Mouse (Mus musculus): ENCODE measurements around the gene Tigd3. TPM values are rescaled to one million over a fixed set of nuclear protein-coding genes. Genes with fewer than 3 reads are reported as not detected.
"Not testable (repeated sequence)": the region's sequence is repeated elsewhere in the genome, so short reads cannot be mapped to it uniquely, and the experiment has no call there.

Tigd3 gene
- total RNA-seq, 2 experiments from 2014 or later, result 6.5 to 8.1 TPM

DNA sequence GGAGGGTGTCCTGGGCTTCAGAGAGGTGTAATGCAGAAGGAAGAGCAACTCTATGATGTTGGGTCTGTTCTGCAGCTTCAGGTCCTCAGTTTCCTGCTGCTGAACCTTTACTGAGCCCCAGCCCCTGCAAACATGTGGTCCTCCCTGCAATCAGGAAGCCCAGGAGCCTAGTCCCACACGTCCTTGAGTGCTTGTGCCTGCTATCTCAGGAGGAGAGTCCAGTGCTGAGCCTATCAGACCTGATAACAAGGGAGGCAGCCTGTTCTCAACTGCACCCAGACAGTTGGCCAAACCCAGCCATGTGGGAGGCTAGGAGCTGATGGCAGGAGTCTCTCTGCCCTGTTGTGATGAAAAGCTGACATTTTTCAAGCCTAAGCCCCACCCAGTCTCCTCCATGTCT is 10.0 kb downstream of the Tigd3 start:
- intact Hi-C loops (cut with DNase I), result no loop called here
- DNase-seq (ENCODE audit: extremely low spot score in 1 of 2, low spot score in 2 of 2), result no peak

DNA sequence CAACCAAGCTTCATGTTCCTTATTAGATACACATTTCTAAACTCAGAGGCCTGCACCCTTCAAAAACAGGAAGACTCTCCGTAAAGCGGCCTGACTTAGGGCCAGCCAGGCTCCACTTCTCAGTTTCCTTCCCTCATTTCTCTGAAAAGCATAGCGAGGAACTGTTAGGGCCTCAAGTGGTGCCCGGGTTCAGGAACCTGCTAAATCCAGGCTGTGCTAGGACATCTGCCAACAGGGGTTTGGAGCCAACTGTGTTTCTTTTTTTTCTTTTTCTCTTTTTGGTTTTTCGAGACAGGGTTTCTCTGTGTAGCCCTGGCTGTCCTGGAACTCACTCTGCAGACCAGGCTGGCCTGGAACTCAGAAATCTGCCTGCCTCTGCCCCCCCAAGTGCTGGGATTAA is 11.9 kb downstream of the Tigd3 start:
- DNase-seq (ENCODE audit: extremely low spot score in 1 of 2, low spot score in 2 of 2); intact Hi-C loops (cut with DNase I): not testable (repeated sequence)

DNA sequence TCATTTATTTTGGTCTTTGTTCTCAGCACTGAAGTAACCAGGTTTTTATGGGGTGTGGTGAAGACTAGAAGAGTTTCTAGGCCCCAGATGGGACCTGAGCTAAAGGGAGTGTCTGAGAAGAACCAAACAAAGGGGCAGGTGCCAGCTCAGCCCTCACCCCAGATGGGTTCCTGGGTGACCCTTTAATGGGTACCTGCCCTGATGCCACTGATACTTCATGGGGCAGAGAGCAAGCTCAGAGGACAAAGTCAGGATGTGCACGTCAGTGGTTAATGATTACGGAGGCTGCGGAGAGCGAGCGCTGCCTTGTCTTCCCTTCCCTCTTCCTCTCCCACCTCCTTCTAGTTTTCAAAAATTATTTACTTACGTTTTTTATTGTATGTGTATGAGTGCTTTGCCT is 12.8 kb downstream of the Tigd3 start:
- no peak for DNase-seq (ENCODE audit: extremely low spot score in 1 of 2, low spot score in 2 of 2)
- intact Hi-C loops (cut with DNase I), result no loop called here

DNA sequence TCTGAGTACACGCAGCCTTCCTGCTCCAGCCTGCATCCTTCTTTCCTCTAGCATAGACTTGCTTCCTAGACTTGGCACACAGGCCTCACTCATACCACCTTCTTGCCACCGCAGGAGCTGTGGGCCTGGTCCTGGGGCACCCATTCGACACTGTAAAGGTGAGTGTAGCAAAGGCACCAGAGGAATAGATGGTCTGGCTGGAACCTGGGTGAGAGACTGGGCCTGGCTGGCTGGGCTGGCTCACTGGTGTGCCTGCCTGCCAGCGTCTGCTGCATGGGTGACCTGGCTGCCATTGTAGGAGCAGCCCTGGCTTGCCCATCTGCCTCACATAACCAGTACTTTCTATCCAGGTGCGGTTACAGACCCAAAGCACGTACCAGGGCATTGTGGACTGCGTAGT is 14.2 kb downstream of the Tigd3 start:
- no peak for DNase-seq (ENCODE audit: extremely low spot score in 1 of 2, low spot score in 2 of 2)
- intact Hi-C loops (cut with DNase I), result loop anchor here (2.0 kb wide), 1 partner anchor 93 kb away; no protein-coding TSS in a partner anchor

DNA sequence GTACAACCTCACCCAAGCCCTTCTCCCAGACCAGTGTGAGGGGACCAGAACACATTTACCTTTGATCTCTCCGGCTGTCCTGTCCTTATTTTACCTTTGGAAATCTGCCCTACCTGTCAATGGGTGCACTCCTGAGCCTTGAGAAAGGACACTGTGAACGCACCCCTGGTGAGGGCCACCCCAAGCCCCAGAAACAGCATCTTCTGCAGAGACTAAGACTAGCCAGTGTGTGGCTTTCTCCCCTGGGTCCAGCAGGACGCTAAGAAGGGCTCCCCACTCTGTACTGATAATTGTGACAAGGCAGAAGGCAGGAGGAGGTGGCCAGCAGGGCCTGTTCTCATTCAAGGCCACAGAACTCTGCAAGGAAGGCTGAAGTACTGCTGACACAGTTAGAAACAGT is 15.0 kb downstream of the Tigd3 start:
- intact Hi-C loops (cut with DNase I), result loop anchor here (2.0 kb wide), 1 partner anchor 92 kb away; no protein-coding TSS in a partner anchor
- DNase-seq (ENCODE audit: extremely low spot score in 1 of 2, low spot score in 2 of 2), result no peak

DNA sequence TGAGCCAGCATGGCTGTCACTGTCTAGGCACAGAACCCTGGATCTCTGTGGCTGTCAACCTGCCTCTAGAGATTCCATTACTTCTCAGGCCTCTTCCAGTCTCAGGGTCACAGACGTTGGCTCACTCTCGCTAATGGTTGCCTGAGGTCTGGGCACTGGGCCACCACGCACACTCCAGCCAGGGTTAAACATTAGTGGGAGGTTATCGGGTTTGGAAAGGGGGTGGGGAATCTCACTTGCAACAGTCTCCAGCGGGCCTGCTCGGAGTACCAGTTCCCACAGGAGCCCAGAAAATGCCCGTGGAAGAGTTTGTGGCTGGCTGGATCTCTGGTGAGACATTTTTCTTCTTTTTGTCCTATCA is 15.6 kb downstream of the Tigd3 start:
- intact Hi-C loops (cut with DNase I), result loop anchor here (2.0 kb wide), 1 partner anchor 92 kb away; no protein-coding TSS in a partner anchor
- no peak for DNase-seq (ENCODE audit: extremely low spot score in 1 of 2, low spot score in 2 of 2)

DNA sequence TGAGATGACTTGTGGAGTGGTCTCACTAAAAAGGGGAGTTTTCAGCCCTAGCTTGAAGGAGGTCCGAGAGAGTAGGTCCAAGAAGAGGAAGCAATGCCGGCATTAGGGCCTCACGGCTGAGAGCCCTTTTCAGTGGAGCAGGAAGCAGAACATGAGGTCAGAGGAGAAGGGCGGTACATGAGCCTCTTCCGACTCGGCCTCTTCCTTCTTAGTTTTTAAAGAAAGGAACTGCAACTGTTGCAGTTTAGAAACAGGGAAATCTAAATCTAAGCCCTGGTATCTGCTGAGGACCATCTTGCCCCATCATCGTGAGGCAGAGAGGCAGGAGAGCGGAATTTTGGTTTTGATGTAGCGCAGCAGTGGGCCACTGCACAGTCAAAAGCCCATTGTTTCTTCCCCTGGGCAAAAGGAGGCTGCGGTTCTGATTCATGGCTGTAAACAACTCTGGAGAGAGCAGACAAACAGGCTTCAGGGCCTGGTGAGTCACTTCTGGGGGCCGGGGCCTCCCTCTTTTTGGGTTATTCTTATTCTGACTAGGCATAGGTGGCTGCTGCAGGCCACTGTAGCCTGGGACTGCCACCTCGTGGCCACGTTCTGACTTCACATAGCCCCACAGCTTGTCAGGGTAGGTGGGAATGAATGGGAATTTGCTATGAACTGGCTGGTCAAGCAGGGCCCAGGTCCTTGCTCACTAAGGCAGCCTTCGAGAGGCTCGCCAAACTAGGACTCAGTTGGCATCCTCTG is 16.2 kb downstream of the Tigd3 start, which contains the start of gene Slc25a45:
Slc25a45 (plus strand) TSS at position 191 of the 744 bp plus-strand sequence.
- DNase-seq (ENCODE audit: extremely low spot score in 1 of 2, low spot score in 2 of 2), result peak; percentile 64 to 85
- intact Hi-C loops (cut with DNase I), result loop anchor here (2.0 kb wide), 1 partner anchor 91 kb away; no protein-coding TSS in a partner anchor

DNA sequence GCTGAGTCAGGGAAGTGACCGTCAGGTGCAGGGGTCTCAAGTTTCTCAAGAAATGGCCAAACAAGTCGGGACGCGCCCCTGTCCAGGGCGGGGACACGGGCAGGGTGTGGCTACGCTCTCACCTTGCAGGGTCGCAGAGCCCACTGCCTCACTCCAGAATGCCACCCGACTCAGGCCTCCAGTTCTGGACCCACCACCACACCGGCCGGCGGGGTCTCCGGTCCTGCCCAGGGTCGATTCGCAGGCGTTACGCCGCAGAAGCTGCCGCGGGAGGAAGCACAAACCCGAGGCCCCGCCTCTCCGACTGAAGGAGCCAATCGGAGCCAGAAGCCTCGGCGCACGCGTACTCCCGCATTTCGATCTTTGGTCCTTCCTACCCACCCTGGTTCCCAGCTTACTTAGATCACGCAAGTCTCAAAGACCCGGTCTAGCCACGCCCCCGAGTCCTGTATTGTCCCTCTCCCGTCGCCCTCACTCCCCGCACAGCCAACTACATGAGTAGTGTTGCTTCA is 18.9 kb downstream of the Tigd3 start, which contains the start of gene Frmd8:
Frmd8 (minus strand) TSS at position 306 of the 512 bp plus-strand sequence.
- intact Hi-C loops (cut with DNase I), result no loop called here
- DNase-seq (ENCODE audit: extremely low spot score in 1 of 2, low spot score in 2 of 2), result peak; percentile 93 to 97

DNA sequence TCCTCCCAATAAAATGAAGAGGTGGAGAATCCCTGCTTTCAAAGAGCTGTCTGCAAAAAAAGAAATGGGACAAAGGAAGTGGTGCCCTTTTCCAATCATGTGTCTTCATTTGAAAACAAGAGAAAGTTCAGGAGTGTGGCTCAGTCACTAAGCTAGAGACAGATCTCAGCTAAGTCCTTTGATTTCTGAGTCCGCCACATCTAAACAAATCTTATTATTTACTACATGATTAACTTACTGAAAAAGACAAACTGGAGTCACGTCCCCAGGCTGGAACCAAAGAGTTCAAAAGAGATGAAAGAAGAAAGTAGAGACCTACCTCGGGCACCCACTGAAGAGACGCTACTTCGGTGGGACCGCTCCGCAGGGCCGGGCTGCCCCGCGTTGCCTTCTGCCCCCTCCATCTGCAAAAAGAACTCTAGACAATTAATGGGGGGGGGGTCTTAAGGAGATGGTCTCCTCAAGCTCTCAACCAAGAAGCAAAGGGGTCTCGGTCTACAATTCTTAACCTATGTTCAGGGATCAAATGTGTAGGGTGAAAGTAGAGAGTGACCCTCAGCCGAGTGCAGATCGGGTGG is 19.5 kb downstream of the Tigd3 start:
- intact Hi-C loops (cut with DNase I), result no loop called here
- no peak for DNase-seq (ENCODE audit: extremely low spot score in 1 of 2, low spot score in 2 of 2)

DNA sequence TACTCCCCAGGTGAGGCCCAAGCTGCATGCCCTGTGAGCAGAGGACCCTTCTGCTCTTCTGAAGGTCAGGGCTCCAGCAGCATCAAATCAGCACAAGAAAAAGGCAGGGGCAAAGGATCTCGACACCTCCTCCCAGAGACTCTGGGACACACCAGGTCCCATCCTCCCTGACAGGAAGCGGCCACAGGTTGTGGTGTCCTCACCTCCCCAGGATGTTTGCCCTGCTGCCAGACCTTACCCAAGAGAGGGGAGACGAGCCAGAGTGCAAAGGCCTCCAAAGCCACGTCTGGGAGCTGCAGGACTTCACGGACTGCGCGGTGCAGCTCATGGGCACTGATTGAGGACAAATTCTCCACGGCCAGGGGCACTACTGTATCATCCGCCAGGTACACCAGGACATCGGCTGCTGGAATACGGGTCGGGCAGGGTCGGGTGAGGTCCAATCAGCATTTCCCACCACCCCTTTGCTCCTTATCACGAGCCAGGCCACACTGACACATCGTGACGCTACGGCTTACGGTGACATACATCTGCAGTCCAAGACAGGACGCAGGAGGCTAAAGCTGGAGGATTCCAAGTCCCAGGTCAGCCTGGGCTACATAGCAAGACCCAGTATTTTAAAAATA is 20.9 kb downstream of the Tigd3 start:
- no peak for DNase-seq (ENCODE audit: extremely low spot score in 1 of 2, low spot score in 2 of 2)
- intact Hi-C loops (cut with DNase I), result no loop called here

DNA sequence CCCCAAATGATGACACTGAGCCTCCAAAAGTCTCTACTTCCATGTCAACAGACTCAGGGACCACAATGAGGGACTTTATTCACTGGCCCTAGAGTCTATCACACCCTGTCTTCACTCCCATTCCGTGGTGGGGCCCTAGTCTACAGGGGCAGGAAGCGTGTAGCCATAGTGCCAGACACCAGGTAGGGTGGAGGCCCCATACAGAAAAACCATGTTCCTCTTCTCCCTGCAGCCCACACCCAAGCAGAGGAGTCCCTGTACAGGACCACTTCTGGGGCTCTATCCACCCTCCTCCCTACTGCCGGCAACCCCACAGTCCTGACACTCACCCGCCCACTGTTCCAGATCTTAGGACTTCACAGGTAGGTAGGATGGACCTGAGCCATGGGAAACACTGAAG is 21.4 kb downstream of the Tigd3 start:
- intact Hi-C loops (cut with DNase I), result no loop called here
- no peak for DNase-seq (ENCODE audit: extremely low spot score in 1 of 2, low spot score in 2 of 2)

DNA sequence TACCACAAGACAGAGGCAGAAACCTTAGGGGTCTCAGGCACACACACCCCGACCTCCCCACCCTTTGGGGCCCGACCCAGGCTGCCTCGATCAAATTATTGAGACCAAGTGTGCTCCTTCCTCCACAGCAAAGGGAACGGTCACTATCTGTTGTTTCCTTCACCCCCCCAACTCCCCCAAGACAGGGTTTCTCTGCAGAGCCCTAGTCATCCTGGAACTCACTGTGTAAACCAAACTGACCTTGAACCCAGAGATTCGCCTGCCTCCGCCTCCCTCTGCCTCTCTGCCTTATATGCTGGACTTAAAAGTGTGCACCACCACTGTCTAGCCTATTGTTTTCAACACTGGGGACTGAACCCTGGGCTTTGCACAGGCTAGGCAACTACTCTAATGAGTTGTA is 22.3 kb downstream of the Tigd3 start:
- no peak for DNase-seq (ENCODE audit: extremely low spot score in 1 of 2, low spot score in 2 of 2)
- intact Hi-C loops (cut with DNase I), result no loop called here

DNA sequence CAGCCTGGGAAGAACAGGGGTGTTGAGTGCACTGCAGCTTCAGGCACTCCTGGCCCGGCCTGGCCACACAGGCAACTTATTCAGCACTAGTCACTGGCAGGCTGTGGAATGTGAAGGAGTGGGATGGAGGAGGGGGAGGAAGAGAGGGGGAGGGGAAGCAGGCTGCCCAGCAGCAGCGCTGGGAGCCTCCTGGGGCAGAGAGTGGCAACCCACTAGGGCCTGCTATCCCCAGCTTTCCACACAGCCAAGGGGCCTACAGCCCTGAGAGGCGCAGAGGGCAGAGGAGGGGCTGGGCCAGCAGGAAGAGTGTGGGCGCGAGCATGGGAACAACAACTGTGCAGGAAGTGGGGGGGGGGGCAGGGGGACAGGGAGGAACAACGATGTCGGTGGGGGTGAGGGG is 22.7 kb downstream of the Tigd3 start:
- DNase-seq (ENCODE audit: extremely low spot score in 1 of 2, low spot score in 2 of 2), result peak in 1 of 2 experiments; percentile 68
- intact Hi-C loops (cut with DNase I), result no loop called here

DNA sequence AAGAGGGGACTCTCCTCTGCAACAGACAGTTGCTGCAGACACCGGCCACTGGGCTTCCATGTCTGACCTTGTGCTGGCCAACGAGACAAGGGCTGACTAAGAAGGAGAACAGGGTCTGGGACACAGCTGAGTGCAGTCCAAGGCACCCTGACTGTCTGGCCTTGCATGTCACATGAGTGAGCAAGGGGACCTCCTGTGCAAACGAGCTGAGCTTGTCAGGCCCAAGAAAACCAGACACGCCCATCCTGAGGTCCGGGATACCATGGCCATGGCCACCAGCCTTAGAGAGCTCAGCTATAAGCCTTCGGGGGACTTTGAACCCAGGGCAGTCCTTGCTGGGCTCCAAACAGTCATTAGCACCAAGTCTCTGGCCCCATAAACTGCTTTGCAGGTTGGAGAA is 25.9 kb downstream of the Tigd3 start:
- DNase-seq (ENCODE audit: extremely low spot score in 1 of 2, low spot score in 2 of 2), result no peak
- intact Hi-C loops (cut with DNase I), result no loop called here

DNA sequence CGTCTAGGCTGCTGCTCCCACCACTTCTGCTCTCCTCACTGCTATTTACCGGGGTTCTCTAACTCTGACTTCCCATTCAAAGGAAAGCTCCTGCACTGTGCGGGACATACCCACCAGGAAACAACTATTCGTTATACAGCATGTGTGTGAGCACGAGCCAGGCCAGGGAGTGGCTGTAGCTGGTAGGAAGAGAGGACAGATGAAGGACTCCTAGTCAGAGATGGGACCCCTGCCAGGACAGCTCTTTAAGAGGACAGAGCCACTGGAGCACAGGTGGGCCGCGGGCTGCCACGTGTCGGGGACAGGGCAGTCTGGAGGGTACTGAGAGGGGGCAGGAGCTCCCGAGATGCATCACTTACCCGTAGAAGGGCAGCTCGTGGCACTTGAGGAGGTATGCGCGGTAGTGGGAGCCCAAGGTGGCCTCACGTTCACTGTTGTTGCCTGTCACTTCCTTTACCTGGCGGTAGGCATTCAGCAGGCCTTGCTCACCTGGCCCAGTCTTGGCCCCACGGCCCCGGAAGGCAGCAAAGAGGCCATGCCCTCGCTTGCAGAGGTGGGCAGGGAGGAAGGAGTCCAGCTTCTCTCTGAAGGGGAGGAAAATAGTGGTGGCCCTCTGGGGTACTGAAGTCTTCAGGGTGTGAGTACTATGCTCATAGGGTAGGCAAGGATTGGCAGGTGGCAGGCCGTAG is 29.1 kb downstream of the Tigd3 start:
- intact Hi-C loops (cut with DNase I), result no loop called here
- DNase-seq (ENCODE audit: extremely low spot score in 1 of 2, low spot score in 2 of 2), result no peak

DNA sequence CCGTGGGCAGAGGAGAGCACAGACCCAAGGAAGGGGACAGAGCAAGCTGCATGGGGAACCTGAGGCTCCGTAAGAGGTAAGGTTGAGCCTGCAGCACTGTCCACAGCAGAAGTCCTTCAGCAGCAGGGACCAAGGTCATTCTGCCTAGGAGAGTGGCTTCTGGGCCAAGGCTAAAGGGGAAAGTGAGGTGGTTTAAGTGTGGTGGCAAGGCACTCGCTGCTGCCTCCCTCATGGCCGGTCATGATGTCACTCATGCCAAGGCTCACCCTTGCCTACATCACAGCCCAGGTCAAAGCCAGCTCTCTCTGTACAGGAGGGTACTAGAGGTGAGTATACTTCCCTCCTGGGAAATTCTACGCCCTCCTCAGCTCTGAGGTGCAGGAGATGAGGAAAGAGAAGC is 30.2 kb downstream of the Tigd3 start:
- intact Hi-C loops (cut with DNase I), result no loop called here
- DNase-seq (ENCODE audit: extremely low spot score in 1 of 2, low spot score in 2 of 2), result no peak

DNA sequence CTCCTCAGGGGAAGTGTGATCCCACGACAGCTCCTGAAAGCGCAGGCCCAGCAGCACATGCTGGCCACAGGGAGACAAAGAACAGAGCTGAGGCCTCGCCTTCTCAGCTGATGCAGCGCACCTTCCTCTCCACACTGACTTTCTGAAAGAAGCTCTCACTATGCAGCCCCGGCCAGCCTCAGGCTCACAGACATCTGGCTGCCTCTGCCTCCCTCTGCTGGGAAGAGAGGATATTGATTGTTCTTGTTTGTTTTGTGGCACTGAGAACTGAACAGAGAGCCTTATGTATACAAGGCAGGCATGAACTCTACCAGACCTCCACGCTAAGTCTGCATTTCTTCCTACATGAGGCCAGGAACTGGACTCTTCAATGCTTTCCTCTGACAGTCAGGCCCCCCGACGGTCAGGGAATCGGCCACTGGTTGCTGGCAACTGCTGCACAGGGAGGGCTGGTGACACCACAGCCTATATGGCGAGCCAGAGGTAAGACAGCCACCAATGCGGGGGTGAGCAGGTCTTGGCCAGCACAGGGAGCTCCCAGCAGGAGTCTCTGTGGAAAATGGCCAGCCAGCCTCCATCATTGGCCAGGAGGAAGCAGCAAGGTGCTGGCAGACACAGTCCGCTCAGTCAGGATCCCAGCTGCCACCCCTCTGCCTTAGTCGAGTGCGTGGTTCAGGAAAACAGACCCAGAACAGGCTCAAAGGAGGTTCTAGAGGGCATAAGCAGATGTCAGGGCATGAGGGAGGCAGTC is 31.4 kb downstream of the Tigd3 start:
- intact Hi-C loops (cut with DNase I), result no loop called here
- no peak for DNase-seq (ENCODE audit: extremely low spot score in 1 of 2, low spot score in 2 of 2)

DNA sequence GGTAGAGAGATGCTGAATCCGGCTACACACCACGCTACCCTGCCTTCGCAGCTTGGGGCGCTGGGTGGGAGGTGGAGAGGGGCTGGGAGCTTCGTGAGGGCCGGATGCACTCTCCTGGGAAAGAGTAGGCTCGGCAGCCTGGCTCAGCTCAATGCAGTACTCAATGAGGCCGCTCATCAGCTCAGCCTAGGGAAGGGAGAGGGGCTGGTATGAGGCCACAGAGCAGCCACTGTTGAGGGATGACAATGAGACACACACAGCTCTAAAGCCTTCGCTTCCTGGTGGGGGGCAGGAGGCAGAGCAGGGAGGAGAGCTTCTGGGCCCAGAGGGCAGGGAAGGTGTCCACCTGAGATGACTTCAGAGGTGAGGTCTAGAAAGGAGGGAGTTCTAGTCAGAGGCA is 37.3 kb downstream of the Tigd3 start:
- no peak for DNase-seq (ENCODE audit: extremely low spot score in 1 of 2, low spot score in 2 of 2)
- intact Hi-C loops (cut with DNase I), result loop anchor here (10.0 kb wide), 1 partner anchor 162 kb away; no protein-coding TSS in a partner anchor
